Mouse (Mus musculus) hindlimb bud, embryonic 11.5 days (tissue): ENCODE measurements around the gene Rps27l.
A peak's percentile ranks its signal among the peaks of the same experiment; 100 is the strongest.
"Not testable (repeated sequence)": the region's sequence is repeated elsewhere in the genome, so short reads cannot be mapped to it uniquely, and the experiment has no call there.

Experiments
- DNase-seq: peaks from one replicate; pipeline ENCODE4 v3.0.0-alpha.2; 2012; ENCODE audit warnings: low read depth, low spot score; ENCODE audit errors: extremely low spot score

Gene Rps27l

GRCm38 (mm10) chr9:66945647-66946641 lies at the start of gene Rps27l:
Rps27l (plus strand) TSS chr9:66946086.
- DNase-seq = peak; percentile 79

DNA sequence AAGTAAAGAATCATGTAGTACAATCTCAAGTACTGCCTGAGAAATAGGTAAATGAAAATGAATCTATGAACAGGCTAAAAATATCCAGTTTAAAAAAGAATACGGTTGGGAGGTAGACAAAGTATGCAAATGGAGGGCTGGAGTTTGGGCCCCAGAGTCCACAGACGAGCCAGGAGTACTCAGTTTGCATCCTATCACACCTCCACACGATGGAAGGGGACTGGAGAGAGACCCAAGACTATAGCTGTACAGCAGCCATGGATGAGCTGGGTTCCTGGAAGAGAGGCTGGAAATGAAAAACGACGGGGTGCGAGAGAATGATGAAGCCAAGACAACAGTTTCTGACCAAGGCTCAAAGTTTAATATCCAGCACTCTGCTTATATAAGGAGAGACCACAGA lies 48.9 kb upstream of the Rps27l start:
- no peak for DNase-seq

DNA sequence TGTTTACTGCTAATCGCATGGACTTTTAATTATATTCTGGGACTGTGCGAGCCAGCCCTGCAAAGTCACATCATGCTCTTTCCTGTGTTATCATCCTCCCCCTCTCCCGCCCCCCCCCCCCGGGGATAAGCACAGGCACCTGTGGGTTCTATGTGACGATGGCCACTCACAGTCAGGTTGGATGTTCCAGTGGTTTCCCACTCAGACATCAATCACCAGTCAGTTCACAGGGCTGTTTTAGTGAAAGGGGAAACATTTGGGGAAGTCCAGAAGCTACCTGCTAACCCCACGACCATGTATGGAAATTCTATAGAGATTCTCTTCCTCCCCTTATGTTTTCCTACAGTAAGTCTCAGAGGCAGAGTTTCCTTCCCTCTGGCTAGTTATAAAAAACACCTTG lies 48.0 kb upstream of the Rps27l start:
- DNase-seq = no peak

DNA sequence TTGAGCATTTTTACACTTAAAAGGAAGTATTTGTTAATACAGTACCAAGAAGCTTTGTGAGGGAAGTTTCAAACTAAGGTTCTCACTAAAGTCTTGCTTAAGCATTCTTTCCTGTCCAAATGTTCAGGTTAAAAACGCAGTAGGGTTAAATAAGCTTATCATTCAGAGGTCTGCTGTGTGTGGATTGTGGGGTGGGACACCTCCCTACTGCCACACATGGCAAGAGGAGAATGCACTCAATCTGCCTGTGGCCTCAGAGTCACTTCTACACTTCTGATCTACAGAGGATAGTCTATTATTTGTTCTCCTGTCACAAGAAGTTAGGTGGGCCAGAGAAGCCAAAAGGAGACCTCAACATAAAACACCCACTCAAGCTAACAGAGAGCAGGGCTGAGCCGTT lies 46.8 kb upstream of the Rps27l start:
- DNase-seq = no peak

GRCm38 (mm10) chr9:66899526-66899925 lies 46.4 kb upstream of the Rps27l start:
- no peak for DNase-seq

GRCm38 (mm10) chr9:66905990-66906389 lies 39.9 kb upstream of the Rps27l start:
- no peak for DNase-seq

- DNase-seq = no peak
These were observed 38.8 kb upstream of the Rps27l start for GRCm38 (mm10) chr9:66907126-66907525.

DNA sequence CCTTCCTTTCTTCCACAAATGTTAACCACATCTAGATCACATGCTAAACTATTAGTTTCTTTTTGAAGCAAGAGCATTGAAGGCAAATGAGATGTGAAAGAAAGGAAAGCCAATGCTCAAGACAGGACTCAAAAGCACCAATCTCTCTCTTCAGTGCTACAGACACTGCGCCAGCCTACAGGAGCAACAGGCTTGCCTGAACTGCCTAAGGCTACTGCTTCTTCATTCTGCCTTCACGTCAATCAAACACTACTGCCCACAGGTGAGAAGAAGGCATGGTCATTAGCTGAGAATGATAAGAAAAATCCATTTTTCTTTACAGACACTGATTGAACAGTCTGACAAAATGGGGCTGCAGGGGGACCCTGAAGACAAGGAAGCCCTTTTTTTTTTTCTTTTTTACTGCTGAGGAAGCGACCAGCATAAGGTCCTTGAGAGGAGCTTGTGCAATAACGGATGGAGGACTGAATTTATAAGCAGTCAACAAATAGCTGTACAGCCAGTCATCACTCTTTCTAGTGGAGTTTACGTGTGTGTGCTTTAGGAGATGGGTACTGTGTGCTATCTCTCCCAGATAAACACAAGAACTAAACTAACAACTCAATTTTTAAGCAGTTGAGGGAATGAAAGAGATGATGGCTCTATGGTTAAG lies 38.0 kb upstream of the Rps27l start:
- no peak for DNase-seq

GRCm38 (mm10) chr9:66909922-66910321 lies 36.0 kb upstream of the Rps27l start:
- DNase-seq = no peak

DNA sequence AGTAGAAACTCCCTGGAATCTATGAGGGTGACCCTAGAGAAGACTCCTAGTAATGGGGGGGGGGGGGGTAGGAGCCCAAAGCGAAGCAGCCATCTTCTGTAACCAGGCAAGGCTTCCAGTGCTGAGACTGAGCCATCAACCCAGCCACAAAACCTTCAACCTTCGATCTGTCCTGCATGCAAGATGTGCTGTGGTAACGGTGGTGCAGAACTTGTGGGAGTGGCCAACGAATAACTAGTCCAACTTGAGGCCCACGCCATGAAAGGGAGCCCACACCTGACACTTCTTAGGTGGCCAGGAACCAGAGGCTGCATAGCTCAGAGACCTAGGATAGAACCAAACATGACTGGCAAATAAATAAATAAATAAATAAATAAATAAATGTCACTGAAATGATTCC lies 35.2 kb upstream of the Rps27l start:
- DNase-seq = no peak

- no peak for DNase-seq
These were observed 33.6 kb upstream of the Rps27l start for GRCm38 (mm10) chr9:66912304-66912703.

- not testable (repeated sequence) for DNase-seq
These were observed 32.5 kb upstream of the Rps27l start for GRCm38 (mm10) chr9:66913254-66913934.

DNA sequence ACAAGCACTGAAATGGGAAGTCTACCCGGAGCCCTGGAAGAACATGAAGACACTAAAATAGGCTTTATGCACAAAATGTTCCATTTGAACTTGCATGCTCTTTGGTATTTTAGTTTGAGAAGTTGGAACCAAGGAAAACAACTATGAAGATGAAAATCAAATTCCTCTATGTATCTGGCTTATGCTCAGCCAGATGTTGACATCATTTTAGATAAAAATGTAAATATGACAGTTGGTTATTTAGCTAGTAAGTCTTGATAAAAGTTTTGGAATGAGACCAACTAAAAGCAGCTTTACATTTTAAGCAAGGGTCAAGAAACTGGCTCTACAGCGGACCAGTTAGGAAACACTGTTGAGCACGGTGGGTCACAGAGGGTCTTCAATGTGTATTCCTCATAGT lies 31.3 kb upstream of the Rps27l start:
- DNase-seq = no peak

DNA sequence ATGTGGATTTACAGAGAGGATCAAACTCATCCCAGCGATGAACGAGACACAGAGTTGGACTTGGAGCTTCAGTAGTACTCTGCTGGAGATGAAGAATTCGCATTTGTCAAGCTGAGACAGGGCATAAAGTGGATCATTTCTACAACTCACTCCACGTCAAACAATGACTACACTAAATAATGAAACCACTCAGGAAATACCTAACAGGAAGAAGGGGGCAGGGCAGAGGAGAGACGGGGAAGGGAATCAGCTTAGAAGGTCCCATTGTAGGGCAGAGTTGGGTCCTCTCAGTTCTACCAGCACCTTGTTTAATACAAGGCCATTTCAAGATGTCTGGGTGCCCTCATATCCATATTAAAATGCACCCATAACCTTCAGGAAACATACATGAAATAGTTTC lies 30.5 kb upstream of the Rps27l start:
- DNase-seq = no peak

GRCm38 (mm10) chr9:66915869-66916785 lies 29.8 kb upstream of the Rps27l start:
- no peak for DNase-seq

DNA sequence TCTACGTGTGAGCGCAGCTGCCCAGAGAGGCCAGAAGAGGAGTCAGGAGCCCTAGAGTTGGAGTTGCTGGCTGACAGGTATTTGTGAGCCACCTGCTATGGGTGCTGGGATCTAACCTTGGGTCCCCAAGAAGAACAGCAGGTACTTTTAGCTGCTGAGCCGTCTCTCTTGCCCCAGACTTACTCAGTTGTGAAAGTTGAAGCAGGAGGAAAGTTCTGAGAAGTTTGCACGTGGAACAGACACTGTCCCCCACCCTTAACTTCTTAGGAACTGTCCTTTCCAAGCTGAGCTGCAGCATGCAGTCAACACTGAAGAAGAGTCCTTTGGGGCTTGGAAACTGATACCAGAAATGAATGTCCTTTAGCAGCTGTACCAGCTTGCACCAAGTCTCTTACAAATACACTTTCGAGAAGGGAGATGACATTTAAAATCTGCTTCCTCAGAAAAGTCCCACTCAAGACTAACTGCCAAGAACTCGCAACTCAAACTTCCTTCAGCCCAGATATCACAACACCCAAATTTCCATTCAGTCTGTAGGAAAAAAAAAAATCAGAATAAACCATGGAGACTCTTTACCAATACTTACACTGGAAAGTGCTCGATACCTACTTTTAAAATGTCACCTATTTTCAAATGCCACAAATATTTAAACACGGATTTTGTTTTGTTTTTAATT lies 28.5 kb upstream of the Rps27l start:
- no peak for DNase-seq

DNA sequence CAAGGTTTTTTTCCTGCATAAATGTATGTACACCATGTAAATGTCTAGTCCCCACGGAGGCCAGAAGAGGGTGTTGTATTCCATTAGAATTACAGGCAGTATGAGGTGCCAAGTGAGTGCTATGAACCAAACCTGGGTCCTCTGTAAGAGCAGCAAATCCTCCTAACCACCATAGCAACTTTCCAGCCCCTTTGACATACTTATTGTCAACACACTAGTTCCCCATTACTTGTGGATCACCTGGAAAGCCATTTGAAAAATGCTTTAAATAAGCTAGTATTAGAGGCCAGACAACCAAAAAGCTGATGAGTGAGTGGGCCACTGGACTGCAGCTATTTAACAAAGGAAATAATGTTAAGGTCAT lies 28.0 kb upstream of the Rps27l start:
- no peak for DNase-seq

- no peak for DNase-seq
These were observed 27.1 kb upstream of the Rps27l start for GRCm38 (mm10) chr9:66918672-66919330.

DNA sequence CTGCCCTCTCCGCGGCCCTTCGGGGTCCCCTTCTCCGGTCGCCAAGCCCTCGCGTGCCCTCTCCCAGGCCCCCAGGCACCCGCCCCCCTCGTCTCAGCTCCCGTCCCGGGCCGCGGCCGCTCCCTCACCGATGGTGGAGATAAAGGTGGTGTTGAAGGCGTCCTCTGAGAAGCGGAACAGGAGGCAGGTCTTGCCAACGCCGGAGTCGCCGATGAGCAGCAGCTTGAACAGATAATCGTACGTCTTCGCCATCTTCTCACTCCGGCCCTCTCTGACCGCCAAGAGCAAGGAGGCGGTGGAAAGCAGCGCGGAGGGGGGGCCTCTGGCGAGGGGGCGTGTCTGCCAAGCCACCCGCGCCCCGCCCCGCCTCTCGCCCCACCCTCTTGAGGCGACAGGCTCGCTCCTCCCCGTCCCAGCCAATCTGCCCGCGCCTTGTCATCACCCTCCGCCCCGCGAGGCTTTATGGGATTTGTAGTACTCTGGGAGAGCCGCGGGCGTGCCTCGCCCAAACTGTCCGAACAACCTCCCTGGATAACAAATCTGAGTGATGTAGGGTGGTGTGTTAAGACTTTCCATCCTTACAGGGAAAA lies 26.4 kb upstream of the Rps27l start, which contains the start of gene Rab8b:
Gene Rab8b, minus strand, starts transcription at position 306 of the 590 bp plus-strand sequence.
- DNase-seq = peak; percentile 89
